Mouse (Mus musculus) ovary, adult 18-20 months (tissue): Measurements from ENCODE around the gene Scp2d1.
"Not testable (repeated sequence)": the region's sequence is repeated elsewhere in the genome, so short reads cannot be mapped to it uniquely, and the experiment has no call there.

ENCODE experiments used
- DNase-seq: peaks from one replicate; pipeline ENCODE4 v3.0.0; 2022; ENCODE audit warnings: low spot score, mixed read lengths

Gene Scp2d1

DNA sequence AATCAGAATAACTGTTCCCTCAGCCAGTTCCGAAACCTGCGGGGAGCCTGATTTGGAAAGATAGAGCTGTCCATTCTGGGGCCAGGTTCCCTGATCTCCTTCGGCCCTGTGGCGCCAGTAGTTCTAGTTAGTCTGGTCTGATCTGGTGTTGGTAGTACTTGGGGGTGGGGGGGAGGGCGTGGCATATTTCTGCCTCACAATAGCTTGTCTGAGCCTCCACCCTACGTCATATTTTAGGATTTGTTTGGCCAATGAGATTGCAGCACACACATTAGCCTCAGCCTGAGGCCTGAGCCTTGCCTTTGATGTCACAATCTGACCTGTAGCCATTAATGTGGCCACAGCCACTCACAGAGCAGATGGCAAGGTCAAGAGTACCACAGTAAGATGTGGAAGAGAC lies at the start of gene Scp2d1:
Gene Scp2d1 (plus strand): TSS at position 301 of the 400 bp plus-strand sequence.
- DNase-seq, result not testable (repeated sequence)

DNA sequence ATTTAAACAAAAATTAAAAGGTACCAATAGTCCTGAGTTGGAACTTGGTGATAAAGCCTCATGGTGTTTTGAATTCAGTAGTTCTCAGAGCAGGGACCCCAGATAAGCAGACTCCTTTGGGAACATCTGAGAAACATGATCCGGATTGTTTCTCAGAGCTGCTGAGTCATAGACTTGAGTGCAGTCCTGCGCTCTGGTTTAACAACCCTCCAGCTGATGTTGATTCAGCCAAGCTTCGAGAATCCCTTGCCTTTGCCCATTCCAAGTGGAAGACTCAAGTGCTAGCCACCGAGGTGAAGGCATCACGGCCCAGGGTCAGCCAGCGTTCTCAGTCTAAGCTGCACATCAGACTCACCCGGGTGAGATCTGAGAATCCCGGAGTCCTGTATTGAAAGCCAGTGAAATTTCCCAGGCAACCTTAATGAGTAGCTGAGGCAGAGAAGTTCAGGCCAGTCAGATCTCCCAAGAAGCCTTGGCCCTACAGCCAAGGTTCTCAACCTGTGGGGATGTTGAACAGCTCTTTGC lies 48.8 kb upstream of the Scp2d1 start:
- no peak for DNase-seq

DNA sequence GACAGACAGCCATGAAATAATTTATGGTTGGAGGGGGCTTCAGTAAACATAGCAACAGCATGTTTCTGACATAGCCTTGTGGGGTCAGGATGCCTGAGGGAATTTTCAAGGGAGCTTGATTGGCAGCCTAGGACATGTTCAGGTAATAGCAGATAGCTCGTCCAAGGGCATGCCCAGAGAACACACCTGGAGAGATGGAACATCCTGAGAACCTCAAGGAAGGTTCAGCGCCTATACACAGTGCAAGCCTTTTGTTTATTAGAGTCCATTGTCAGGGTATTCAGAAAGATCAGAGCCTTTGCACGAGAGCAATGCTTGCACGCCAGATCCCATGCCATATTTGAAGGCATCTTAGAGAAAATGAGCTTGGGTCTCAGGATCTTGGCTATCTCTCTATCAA lies 47.8 kb upstream of the Scp2d1 start:
- no peak for DNase-seq

DNA sequence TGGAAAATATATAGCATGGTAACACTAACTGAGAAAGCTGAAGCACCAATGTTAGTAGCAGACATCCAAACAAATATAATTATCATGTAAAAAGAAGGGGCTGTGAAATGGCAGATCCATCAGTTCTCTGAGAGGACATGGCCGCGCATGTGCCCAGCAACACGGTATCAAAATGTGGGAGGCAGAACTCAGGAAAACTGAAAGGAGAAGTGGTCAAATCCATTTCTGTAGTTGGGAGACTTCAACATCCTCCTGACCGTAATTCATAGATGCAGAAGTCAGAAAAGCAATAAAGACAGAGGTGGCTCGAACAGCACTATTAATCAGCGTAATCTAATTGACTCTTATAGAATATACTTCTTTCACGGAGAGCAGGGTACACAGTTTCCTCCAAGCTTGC lies 44.2 kb upstream of the Scp2d1 start:
- DNase-seq, result no peak

DNA sequence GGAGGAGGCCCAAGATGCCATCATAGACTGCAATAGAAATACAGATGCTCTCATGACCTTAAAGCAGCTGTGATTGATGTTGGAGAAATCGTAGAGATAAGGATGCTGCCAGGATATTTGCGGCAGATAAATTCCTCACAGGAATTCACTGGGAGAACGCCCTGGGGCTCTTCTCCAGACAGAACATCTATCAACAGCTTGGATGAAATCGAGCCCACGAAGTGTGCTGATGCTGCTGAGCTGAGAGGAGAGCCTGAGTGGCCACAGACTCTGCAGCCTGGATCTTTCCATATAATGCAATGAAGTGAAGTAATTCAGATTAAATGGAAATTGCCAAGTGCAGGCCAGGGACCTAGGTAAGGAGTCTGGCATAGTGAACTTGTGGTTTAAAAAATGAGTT lies 42.7 kb upstream of the Scp2d1 start:
- DNase-seq, result no peak

DNA sequence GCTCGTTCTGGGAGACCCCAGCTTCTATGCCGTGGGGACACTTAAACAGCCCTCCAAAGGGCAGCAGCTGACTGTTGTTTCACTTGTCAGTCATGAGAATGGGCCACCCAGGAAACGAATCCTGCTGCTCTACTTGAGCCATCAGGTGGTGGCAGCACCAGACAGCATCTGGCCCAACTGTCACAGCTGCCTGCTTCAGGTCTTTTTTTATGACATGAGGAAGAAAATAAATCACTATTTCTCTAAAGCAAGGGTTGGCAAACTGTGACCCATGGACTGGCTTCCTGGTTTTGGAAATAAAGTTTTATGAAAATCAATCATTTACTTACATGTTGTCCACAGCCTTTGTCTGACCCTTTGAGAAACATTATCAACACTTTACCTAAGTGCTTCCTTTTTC lies 41.6 kb upstream of the Scp2d1 start:
- DNase-seq, result no peak

DNA sequence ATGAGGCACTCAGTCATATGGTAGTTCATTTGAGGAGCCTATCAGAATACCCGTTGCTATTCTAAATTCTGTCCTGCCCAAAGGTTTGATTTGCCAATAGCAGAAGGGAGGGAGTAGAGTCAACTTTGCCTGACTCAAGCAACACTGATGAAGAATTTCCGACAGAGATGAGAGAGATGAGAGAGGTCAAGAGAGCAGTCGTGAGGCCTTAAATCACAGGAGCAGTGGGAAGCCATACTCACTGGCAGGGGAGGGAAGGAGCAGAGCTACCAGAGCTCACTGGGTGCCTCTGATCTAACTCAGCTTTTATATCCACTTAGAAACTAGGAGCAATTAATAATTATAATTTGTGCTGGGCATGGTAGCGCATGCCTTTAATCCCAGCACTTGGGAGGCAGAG lies 41.0 kb upstream of the Scp2d1 start:
- no peak for DNase-seq

DNA sequence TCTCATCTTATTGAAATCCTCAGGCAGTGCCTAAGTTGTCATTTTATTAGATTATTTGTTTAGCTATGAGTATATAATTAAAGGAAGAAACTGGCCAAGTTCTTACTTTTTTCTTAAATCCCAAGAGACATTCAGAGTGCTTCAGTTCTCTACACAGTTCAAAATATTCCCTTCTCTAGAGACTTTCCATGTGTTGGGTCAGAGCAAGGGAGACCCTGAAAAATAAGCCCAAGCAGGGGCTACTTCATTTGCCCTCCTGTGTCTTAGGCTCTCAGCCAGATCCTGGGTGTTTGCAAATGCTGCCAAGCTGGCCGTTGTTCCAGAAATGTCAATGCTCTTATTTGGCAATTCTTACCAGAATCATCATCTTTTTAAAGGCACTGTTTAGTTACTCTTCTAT lies 40.3 kb upstream of the Scp2d1 start:
- DNase-seq, result no peak

DNA sequence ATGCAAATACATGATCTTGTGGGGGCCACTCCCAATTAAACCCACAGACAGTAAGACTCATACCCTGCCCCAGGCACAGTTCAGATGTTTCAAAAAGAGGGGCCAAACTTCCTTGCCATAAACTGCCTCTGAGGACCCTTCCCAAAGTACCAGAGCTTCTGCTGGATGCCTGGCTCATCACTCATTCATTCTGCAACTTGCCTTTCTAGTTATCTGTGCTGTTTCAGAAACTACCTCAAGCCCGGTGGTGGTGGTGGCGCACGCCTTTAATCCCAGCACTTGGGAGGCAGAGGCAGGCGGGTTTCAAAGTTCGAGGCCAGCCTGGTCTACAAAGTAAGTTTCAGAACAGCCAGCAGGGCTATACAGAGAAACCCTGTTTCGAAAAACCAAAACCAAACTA lies 39.6 kb upstream of the Scp2d1 start:
- no peak for DNase-seq

DNA sequence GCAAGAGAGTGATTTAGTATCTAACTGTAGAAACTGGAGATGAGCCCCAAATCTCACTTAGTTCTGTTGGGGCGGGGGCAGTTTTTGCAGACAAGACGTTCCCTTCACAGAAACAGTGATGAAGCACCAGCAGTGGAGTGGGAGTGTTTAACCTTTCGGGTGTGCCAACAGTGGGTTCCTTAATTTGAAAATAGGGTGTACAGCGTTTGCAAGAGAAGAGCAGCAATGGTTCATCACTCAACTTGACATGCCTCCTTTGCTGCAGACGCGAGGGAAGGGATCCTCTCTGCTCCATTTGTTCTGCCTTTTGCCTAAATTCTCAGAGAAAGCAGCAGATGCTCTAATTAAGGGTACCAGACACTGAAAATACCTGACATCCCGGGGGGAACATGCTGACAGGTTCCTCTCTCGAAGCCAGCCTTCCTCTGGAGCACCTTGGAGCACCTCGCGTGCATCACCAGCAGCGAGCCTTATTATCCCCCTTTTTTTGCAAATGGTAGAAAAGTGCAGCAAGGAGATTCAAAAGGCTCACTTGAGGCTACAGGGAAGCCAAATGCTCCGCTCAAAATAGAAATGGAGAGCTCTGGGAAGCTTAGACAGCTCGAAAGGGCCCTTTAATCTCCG lies 31.7 kb upstream of the Scp2d1 start:
- DNase-seq, result no peak

DNA sequence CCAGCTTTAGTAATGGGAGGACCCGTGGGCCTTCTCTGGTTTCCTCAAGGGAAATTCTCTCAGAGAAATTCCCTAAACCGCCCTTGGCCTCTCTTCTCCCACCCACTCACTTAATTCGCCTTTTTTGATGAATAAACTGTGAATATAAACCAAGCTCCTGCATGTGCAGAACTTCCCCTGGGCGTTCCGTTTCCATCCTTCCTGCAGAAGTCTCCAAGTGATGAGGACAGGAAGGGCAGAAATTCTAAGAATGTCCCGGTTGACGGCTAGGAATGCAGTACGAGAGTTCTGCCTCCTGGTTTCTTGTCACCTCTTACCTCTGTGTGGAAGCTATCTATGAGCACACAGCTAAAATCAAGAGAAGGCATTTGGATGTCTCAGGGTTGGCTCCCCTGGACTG lies 25.9 kb upstream of the Scp2d1 start:
- DNase-seq, result no peak

DNA sequence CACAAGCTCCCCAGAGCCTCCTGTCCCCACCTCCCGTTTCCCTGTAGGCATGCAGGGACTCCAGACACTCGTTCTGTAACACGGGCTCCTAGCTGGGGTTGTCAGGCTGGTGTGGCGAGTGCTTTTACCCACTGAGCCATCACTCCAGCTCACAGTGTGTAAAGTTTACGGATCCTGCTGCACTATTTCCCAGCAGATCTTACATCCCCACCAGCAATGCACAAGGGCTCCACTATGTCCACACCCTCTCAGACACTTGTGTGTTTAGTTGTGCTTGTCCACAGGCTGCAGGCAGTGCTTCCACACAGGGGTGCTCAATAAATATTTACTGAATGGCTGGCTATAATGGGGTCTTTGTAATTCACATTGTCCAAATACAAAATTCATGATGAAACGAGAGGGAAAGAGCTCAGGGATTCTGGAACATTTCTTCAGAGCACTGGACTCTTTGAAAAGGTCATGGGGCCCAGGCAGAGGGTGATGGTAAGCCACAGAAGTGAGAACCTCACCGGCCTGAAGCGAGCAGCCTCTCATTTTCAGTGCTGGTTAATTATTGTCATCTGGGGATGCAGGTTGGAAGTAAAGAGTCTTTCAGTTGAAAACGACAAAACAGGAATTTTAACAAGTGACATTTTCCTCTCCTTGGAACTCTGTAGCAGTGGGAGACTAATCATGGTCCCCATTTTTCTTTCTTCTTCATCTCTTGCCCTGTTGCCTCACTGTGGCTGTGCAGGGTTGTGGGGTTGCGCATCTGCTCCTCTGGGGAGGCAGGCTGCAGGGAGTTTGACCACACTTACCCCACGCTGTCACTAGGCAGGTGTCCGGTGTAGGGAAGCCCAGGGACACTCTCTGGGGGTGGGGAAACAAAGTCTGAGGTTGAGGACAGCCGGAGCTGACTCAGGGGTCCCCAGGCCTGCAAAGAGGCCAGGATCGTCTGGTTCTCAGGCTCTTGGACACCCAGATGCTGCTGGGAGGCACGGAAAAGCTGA lies 15.4 kb upstream of the Scp2d1 start:
- no peak for DNase-seq

DNA sequence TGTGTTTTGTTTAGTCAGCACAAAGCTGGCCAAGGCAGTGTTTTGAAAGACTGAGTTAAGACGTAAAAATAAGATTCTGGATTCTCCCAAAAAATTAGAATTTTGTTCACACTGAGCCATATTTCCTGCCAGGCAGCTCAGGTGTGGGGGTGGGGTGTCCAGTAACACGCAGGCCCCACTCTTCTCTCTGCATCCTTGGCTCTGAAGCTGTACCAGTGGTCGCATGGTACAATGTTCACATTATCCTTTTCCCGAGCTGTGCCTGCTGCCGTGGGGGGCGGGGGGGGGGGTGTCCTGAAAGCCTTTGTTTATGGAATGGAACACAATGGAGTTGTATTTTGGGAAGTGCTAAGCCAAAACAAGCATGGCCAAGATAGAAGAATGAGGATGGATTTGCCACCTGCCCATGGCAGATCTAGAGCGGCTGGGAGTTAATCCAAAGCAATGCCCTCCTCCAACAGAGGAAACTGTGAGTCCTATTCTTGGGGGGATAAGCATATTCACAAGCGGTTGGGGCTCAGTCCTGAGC lies 5.1 kb downstream of the Scp2d1 start:
- no peak for DNase-seq

DNA sequence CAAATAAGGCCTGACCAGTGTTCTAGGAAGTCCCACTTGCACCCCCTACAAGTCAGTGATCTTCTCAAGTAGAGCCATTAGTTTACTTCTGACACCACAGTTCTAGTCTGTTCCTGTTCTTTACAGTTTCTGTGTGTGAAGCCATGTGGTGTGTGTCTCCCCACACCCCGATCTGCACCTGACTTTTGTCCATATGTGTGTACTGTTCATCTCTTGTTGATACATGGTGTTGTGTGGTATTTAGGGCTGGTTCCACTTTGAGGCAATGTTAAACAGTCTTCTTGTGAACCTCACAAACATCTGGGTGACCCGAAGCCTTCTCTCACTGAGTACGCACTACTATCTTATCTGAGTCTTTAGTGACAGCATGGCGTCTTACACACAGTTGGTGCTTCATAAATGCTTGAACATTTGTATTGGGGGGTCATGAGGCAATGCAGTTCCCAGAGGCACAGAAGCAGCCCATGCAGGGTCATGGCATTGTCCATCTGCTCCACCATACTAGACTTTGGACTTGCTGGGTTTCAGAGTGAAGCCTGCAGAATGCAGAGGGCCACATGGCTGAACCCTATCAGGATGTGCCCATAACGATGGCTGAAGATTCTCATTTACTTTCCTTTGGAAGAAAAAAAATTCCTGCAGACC lies 13.3 kb downstream of the Scp2d1 start:
- DNase-seq, result no peak

DNA sequence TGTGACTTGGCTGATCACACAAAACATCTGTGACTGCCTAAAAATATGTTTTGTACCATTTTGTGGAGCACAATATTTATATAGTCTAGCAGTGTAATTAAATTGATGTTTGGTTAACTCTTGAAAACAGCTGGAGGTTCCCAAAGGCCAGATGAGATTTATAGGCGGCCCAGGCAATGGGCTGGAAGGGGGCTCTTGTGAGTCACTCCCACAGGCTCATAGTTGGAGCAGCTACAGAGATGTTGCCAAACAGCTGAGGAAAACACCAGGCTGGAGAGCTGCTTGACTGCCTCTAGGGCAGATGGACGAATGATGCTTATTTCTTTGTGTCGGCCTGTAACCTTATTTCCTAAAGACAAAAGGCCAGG lies 13.8 kb downstream of the Scp2d1 start:
- no peak for DNase-seq

DNA sequence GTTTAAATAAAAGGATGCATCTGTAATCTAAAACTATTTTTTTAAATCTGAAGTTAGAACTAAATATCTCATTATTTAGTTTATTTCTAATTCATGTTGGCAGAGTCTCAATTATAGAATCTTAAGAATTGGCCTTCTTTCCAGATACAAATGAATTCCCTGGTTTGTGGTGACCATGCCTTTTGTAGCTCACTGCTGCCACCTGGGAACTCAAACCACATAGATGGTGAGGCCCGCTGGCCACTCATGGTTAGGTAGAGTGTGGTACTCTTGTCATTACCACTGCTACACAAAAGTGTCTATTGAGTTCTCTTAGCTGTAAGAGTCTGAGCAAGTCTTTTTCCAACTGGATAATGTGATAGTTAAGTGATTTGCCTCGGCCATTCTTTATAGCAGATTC lies 45.4 kb downstream of the Scp2d1 start:
- no peak for DNase-seq
